Mouse (Mus musculus) layer of hippocampus, adult 9-11 months (tissue): Measurements from ENCODE around the gene Mast4.
A peak's percentile ranks its signal among the peaks of the same experiment; 100 is the strongest.
"Not testable (repeated sequence)": the region's sequence is repeated elsewhere in the genome, so short reads cannot be mapped to it uniquely, and the experiment has no call there.

Source experiments
- DNase-seq: peaks from one replicate; pipeline ENCODE4 v3.0.0; 2022

The Mast4 gene

GRCm38 (mm10) chr13:102728951-102729350, 605.3 kb downstream of the Mast4 start:
- not testable (repeated sequence) for DNase-seq

GRCm38 (mm10) chr13:102728035-102728434, 606.3 kb downstream of the Mast4 start:
- no peak for DNase-seq

GRCm38 (mm10) chr13:102726876-102727275, 607.4 kb downstream of the Mast4 start:
- DNase-seq = no peak

GRCm38 (mm10) chr13:102725906-102726305, 608.4 kb downstream of the Mast4 start:
- DNase-seq = no peak

GRCm38 (mm10) chr13:102725416-102725815, 608.9 kb downstream of the Mast4 start:
- DNase-seq = no peak

- no peak for DNase-seq
These were observed 617.3 kb downstream of the Mast4 start for GRCm38 (mm10) chr13:102716973-102717372.

GRCm38 (mm10) chr13:102700744-102701143, 633.6 kb downstream of the Mast4 start:
- no peak for DNase-seq

- DNase-seq = no peak
These were observed 634.1 kb downstream of the Mast4 start for GRCm38 (mm10) chr13:102700176-102700575.

GRCm38 (mm10) chr13:102698751-102699323, 635.5 kb downstream of the Mast4 start:
- peak; percentile 77 for DNase-seq

- no peak for DNase-seq
These were observed 636.0 kb downstream of the Mast4 start for GRCm38 (mm10) chr13:102698335-102698734.

- DNase-seq = peak; percentile 66
These were observed 639.0 kb downstream of the Mast4 start for GRCm38 (mm10) chr13:102695121-102695905.

GRCm38 (mm10) chr13:102694154-102694553, 640.1 kb downstream of the Mast4 start:
- DNase-seq = no peak

- DNase-seq = peak; percentile 54
These were observed 640.9 kb downstream of the Mast4 start, which contains the start of gene Cd180 for GRCm38 (mm10) chr13:102693341-102693801. TSS of gene Cd180 (plus strand) at chr13:102693558.

- DNase-seq = no peak
These were observed 642.7 kb downstream of the Mast4 start for GRCm38 (mm10) chr13:102691408-102692150.

GRCm38 (mm10) chr13:102690184-102690583, 644.1 kb downstream of the Mast4 start:
- no peak for DNase-seq

GRCm38 (mm10) chr13:102689201-102690090, 644.9 kb downstream of the Mast4 start:
- no peak for DNase-seq

GRCm38 (mm10) chr13:102688121-102688520, 646.2 kb downstream of the Mast4 start:
- no peak for DNase-seq

GRCm38 (mm10) chr13:102684890-102685289, 649.4 kb downstream of the Mast4 start:
- no peak for DNase-seq
